Mouse (Mus musculus): ENCODE measurements around the gene Sel1l. TPM values are rescaled to one million over a fixed set of nuclear protein-coding genes. Genes with fewer than 3 reads are reported as not detected.

Sel1l gene
- 10 to 100 TPM; 76.0 to 84.3 TPM for polyA plus RNA-seq (2017; shearing (Covaris generic))

GRCm38 (mm10) chr12:91849045-91849467, at the start of gene Sel1l:
Gene Sel1l, minus strand, starts transcription at chr12:91849157.

GRCm38 (mm10) chr12:91787959-91788437, 61.0 kb downstream of the Sel1l start, which contains the start of gene Ston2:
Gene Ston2, minus strand, starts transcription at chr12:91788387.

Other genes starting within 250 kb of the Sel1l start
- gene Ston2, start 60.8 kb downstream of the Sel1l start, polyA plus RNA-seq (2017; shearing (Covaris generic)), result 1 to 10 TPM; 1.0 to 3.2 TPM